Mouse (Mus musculus): Measurements from ENCODE around the gene Dbp. TPM values are rescaled to one million over a fixed set of nuclear protein-coding genes. Genes with fewer than 3 reads are reported as not detected.

The Dbp gene
- total and polyA plus RNA-seq, 3 experiments, result 7.9 to 11.0 (median 10.4) TPM

DNA sequence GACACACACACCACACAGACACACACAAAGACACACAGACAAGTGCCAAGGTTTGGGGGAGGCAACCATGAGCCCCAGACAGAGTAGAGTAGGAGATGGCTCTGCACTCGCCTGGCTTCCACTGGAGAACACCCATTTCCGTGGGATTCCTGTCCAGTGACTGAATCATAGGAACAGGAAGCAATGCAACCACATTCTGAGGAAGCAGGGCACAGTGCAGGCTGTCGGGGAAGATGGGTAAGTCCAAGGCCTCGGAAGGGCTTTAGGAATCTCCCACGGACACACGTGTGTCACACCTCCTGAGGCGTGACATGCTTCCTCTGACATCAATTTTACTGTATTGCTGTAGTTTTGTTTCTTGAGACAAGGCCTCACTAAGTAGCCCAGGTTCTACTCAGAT lies 43.2 kb downstream of the Dbp start:
- Histone ChIP-seq H3K9me3 (replicated peaks; ENCODE audit: low read length) (peaks cover 8% of the 10 kb centered on the region), H3K27ac (ENCODE audit: insufficient read depth, low read depth) (no peak overlapping the region), H3K27me3 (replicated peaks) (peaks cover 21% of the 10 kb centered on the region), H3K4me2 (ENCODE audit: insufficient read depth, low read depth, poor library complexity, severe bottlenecking) (no peak overlapping the region), H3K4me1 (ENCODE audit: control insufficient read depth in 1 of 2, insufficient read depth in 2 of 2) (peaks cover 0 to 7% of the 10 kb centered on the region in 2 experiments; a peak in 2 of 4 replicates), H3K36me3 (replicated peaks in 1 of 2; ENCODE audit: control insufficient read depth in 1 of 2, insufficient read depth in 1 of 2, low read length in 1 of 2) (no peaks in the 10 kb centered on the region), H3K79me2 (replicated peaks; ENCODE audit: control insufficient read depth, extremely low read depth, insufficient read depth, poor library complexity, severe bottlenecking) (no peaks in the 10 kb centered on the region), H3K9ac (ENCODE audit: insufficient read depth, low read depth) (no peak overlapping the region), H3K4me3 (replicated peaks in 1 of 3; ENCODE audit: low read depth in 2 of 3, low read length in 2 of 3, poor library complexity in 1 of 3) (no peak overlapping the region)
- TF ChIP-seq RCOR1 (conservative IDR thresholded peaks at IDR 0.05; ENCODE audit: low read depth, low read length) (no peak), BHLHE40 (IDR thresholded peaks at IDR 0.05; ENCODE audit: low read depth, low read length) (no peak), PAX5 (IDR thresholded peaks at IDR 0.05; ENCODE audit: low read length) (no peak), KAT2A (IDR thresholded peaks at IDR 0.05; ENCODE audit: insufficient replicate concordance, low read length) (no peak), MYC (IDR thresholded peaks at IDR 0.05; ENCODE audit: low read depth, low read length) (no peak), SIN3A (IDR thresholded peaks at IDR 0.05; ENCODE audit: low read length) (no peak), HCFC1 (IDR thresholded peaks at IDR 0.05; ENCODE audit: low read depth, low read length) (no peak), MXI1 (IDR thresholded peaks at IDR 0.05; ENCODE audit: low read depth, low read length) (no peak), RAD21 (IDR thresholded peaks at IDR 0.05; ENCODE audit: low read depth, low read length) (no peak), USF2 (conservative IDR thresholded peaks at IDR 0.05; ENCODE audit: low read depth, low read length) (no peak), IRF4 (IDR thresholded peaks at IDR 0.05; ENCODE audit: low read depth, low read length) (no peak), NELFE (IDR thresholded peaks at IDR 0.05; ENCODE audit: low read depth, low read length) (no peak), JUN (IDR thresholded peaks at IDR 0.05; ENCODE audit: insufficient read depth, low read depth, low read length) (no peak), SMC3 (IDR thresholded peaks at IDR 0.05; ENCODE audit: low read depth, low read length) (no peak), ZNF384 (IDR thresholded peaks at IDR 0.05; ENCODE audit: low read depth, low read length) (no peak), ZMIZ1 (IDR thresholded peaks at IDR 0.05; ENCODE audit: low read depth, low read length) (no peak)
- dilution Hi-C loops (cut with MboI; ENCODE audit: extremely low pct_ligation_motif_present, extremely low pct_unique_long_range_greater_than_20kb, low sequenced_read_pairs) (no loop called here), in situ Hi-C loops (cut with MboI; ENCODE audit: low pct_ligation_motif_present, low pct_unique_long_range_greater_than_20kb, low sequenced_read_pairs) (no loop called here)
- no peak for DNase-seq (ENCODE audit: extremely low read depth)

DNA sequence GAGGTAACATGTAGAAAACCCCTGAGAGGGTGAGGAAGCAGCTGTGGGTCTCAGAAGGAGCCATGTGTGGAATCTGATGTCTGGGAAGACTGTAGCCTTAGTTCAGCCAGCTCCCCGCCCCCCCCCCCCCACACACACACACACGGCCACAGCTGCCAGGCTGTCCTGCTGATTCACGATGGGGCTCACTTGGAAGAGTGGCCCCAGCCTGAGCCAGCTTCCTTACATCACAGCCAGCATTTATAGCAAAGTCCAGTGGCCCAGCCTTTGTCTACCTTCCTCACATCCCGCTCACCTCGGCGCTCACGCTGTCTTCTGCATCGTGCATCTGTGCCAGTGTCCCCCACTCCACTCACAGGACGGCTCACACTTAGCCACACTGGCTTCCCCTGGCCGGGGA lies 44.5 kb downstream of the Dbp start:
- in situ Hi-C loops (cut with MboI; ENCODE audit: low pct_ligation_motif_present, low pct_unique_long_range_greater_than_20kb, low sequenced_read_pairs) (no loop called here), dilution Hi-C loops (cut with MboI; ENCODE audit: extremely low pct_ligation_motif_present, extremely low pct_unique_long_range_greater_than_20kb, low sequenced_read_pairs) (no loop called here)
- Histone ChIP-seq H3K9ac (ENCODE audit: insufficient read depth, low read depth) (no peak overlapping the region), H3K36me3 (replicated peaks in 1 of 2; ENCODE audit: control insufficient read depth in 1 of 2, insufficient read depth in 1 of 2, low read length in 1 of 2) (no peaks in the 10 kb centered on the region), H3K27ac (ENCODE audit: insufficient read depth, low read depth) (no peak overlapping the region), H3K4me3 (replicated peaks in 1 of 3; ENCODE audit: low read depth in 2 of 3, low read length in 2 of 3, poor library complexity in 1 of 3) (no peak overlapping the region), H3K4me1 (ENCODE audit: control insufficient read depth in 1 of 2, insufficient read depth in 2 of 2) (peaks cover 0 to 7% of the 10 kb centered on the region in 2 experiments; a peak in 2 of 4 replicates), H3K4me2 (ENCODE audit: insufficient read depth, low read depth, poor library complexity, severe bottlenecking) (no peak overlapping the region), H3K9me3 (replicated peaks; ENCODE audit: low read length) (peaks cover 14% of the 10 kb centered on the region), H3K27me3 (replicated peaks) (peaks cover 17% of the 10 kb centered on the region), H3K79me2 (replicated peaks; ENCODE audit: control insufficient read depth, extremely low read depth, insufficient read depth, poor library complexity, severe bottlenecking) (no peaks in the 10 kb centered on the region)
- TF ChIP-seq ZMIZ1 (IDR thresholded peaks at IDR 0.05; ENCODE audit: low read depth, low read length) (no peak), SMC3 (IDR thresholded peaks at IDR 0.05; ENCODE audit: low read depth, low read length) (no peak), SIN3A (IDR thresholded peaks at IDR 0.05; ENCODE audit: low read length) (no peak), MAFK (IDR thresholded peaks at IDR 0.05; ENCODE audit: insufficient replicate concordance, low read length) (no peak), PAX5 (IDR thresholded peaks at IDR 0.05; ENCODE audit: low read length) (no peak), MYC (IDR thresholded peaks at IDR 0.05; ENCODE audit: low read depth, low read length) (no peak), HCFC1 (IDR thresholded peaks at IDR 0.05; ENCODE audit: low read depth, low read length) (no peak), E2F4 (IDR thresholded peaks at IDR 0.05; ENCODE audit: insufficient replicate concordance, low read depth, low read length) (no peak), USF2 (conservative IDR thresholded peaks at IDR 0.05; ENCODE audit: low read depth, low read length) (no peak)
- no peak for DNase-seq (ENCODE audit: extremely low read depth)
